Mouse (Mus musculus) CD4-positive naive resting alpha-beta T cell, adult 57 days (primary cell): ENCODE data around the gene 1700017D01Rik. TPM values are rescaled to one million over a fixed set of nuclear protein-coding genes. Genes with fewer than 3 reads are reported as not detected.

Experiments
- total RNA-seq: library from RNA; stranded (reverse); gene quantifications from one replicate; pipeline ENCODE4 v1.2.4, GENCODE M21; 2023

1700017D01Rik gene
- total RNA-seq = not detected

DNA sequence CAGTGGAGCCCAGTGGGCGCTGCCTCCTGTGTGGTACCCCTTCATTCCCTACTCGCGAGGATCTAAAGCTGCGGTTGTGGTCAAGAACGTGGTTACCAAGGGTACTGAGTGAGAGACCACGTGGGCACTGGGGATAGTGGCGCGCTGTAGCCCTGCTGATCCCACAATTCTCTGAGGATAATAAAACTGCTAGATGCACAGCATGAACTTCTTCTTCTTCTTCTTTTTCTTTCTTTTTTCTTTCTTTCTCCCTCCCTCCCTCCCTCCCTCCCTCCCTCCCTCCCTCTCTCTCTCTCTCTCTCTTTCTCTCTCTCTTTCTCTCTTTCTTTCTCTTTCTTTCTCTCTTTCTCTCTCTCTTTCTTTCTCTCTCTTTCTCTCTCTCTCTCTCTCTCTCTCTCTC is at the start of gene 1700017D01Rik:
1700017D01Rik (minus strand) TSS at position 101 of the 400 bp plus-strand sequence.

DNA sequence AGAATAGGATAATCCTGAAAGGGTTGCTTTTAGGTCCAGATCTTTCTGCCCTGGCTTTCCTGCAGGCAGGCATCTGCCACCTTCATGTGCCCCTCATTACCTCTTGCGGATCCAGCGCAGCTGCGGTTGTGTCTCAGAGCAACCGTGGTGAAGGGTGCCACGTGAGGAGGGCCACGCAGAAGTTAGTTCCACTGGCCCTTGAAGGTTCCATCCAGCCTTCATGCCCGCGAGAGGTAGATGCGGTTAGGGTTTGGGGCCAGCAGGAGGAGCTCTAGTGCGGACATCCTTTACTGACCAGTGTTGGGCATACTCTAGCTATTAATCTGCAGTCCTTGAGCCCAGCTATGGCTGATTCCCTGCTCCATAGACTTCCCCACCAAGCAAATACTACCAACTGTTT is 34.5 kb upstream of the 1700017D01Rik start, which contains the start of gene 1700025F22Rik:
1700025F22Rik (minus strand) TSS at position 149 of the 400 bp plus-strand sequence.

DNA sequence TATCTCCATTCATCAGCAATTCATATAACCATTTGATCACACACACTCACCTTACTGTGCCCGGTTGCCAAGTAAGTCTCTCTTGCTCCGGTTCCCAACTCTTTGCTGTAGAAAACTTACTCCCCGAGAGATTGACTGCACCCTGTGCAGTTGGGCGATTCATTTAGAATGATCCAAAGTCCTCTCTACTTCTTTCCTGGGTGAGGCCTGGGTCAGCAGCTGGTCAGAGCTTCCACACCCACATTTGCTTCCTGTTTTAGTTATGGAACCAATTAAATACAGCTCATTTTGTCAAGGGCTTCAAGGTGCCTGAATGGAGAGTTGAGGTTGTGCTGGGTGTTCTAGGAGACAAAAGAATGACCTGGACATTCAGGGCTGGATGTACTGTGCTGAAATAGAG is 49.7 kb downstream of the 1700017D01Rik start, which contains the start of gene Ms4a8a:
Ms4a8a (minus strand) TSS at position 169 of the 400 bp plus-strand sequence.

Other genes with a start within 250 kb of the 1700017D01Rik start
- gene Tmem109, start 248.9 kb downstream of the 1700017D01Rik start, total RNA-seq = 27.3 TPM
- gene Prpf19, start 235.6 kb downstream of the 1700017D01Rik start, total RNA-seq = 109 TPM
- not detected for gene Zp1, start 210.2 kb downstream of the 1700017D01Rik start, total RNA-seq
- gene Ptgdr2, start 193.7 kb downstream of the 1700017D01Rik start, total RNA-seq = not detected
- gene Ccdc86, start 181.6 kb downstream of the 1700017D01Rik start, total RNA-seq = 25.2 TPM
- gene Ms4a10, start 156.2 kb downstream of the 1700017D01Rik start, total RNA-seq = not detected
- gene Ms4a15, start 137.6 kb downstream of the 1700017D01Rik start, total RNA-seq = not detected
- not detected for gene Ms4a18, start 112.8 kb downstream of the 1700017D01Rik start, total RNA-seq
- 1.5 TPM for gene Ms4a8a, start 49.8 kb downstream of the 1700017D01Rik start, total RNA-seq
- gene 1700025F22Rik, start 34.4 kb upstream of the 1700017D01Rik start, total RNA-seq = not detected
- not detected for gene Ms4a13, start 65.9 kb upstream of the 1700017D01Rik start, total RNA-seq
- gene Ms4a12, start 101.6 kb upstream of the 1700017D01Rik start, total RNA-seq = not detected
- 23.8 TPM for gene Ms4a1, start 135.4 kb upstream of the 1700017D01Rik start, total RNA-seq
- gene Ms4a5, start 153.0 kb upstream of the 1700017D01Rik start, total RNA-seq = not detected
- not detected for gene Ms4a14, start 183.6 kb upstream of the 1700017D01Rik start, total RNA-seq
- not detected for gene Ms4a7, start 205.3 kb upstream of the 1700017D01Rik start, total RNA-seq
- 2.5 TPM for gene Ms4a4a, start 244.6 kb upstream of the 1700017D01Rik start, total RNA-seq